Mouse (Mus musculus) MEL (cell line): Measurements from ENCODE around the gene Unc13d.

Experiments used
- BHLHE40 ChIP-seq: IDR thresholded peaks from 2 replicates; pipeline ENCODE4 v1.6.1; 2012; ENCODE audit warnings: low read depth, mild to moderate bottlenecking, inconsistent platforms, low read length, improper control_type of control experiment, borderline replicate concordance
- MXI1 ChIP-seq: IDR thresholded peaks from 2 replicates; pipeline ENCODE4 v1.6.1; 2011; ENCODE audit warnings: mild to moderate bottlenecking, low read depth, low read length, improper control_type of control experiment

DNA sequence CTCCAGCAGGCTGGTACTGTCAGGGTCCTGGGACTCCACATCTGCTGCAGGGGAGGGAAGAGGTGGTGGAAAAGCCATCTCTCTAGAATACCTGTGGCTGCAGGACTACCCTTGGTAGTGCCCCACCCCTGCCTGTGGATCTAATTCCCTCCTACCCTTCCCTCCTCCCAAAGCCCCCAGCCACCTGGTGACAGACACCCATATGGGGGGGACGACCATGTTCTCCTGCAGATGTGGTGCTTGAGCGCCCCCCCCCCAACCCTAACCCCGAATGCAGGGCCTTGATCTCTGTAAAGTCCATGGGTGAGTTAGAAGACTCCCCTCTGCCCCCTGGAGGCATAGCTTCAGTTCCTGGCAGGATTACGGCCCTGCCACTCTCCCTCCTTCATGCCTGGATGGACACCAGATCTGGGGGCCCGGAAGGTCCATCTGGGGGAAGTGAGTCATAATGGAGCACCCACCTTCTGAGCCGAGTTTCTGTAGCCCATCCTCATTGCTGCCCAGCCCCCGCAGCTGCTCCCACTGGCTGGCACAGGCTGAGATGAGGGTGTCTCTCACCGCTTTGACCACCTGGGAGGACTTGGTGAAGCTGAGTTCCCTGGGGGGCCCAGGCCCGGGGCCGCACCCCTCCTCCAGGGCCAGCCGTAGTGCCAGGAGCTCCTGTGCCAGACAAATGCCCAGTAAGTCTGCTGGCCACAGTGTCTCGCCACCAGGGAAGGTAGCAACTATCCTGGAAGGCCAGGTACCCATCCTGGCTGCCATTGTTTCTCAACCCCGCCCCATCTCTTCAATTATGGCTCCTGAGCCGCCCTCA is 29.4 kb upstream of the Unc13d start:
- TF ChIP-seq MXI1 (no peak), BHLHE40 (no peak)
